Mouse (Mus musculus): ENCODE results near the gene Nos1ap. TPM values are rescaled to one million over a fixed set of nuclear protein-coding genes. Genes with fewer than 3 reads are reported as not detected.

Gene Nos1ap
- polyA plus RNA-seq, 1 experiment from 2014 or later = 14.2 TPM

- Histone ChIP-seq H3K36me3 (no peaks in the 10 kb centered on the region; the same call in 1 of the 2 replicates), H3K4me1 (replicated peaks) (no peaks in the 10 kb centered on the region), H3K27ac (no peak overlapping the region), H3K4me3 (no peak overlapping the region), H3K27me3 (ENCODE audit: insufficient read depth, poor library complexity, severe bottlenecking) (no peaks in the 10 kb centered on the region), H3K9me3 (no peaks in the 10 kb centered on the region)
- 93% methylated on average over 1 of the region's 1 CpGs for WGBS
- no peak for DNase-seq (ENCODE audit: low spot score)
Measured at GRCm38 (mm10) chr1:170324312-170324711, 265.3 kb downstream of the Nos1ap start.

DNA sequence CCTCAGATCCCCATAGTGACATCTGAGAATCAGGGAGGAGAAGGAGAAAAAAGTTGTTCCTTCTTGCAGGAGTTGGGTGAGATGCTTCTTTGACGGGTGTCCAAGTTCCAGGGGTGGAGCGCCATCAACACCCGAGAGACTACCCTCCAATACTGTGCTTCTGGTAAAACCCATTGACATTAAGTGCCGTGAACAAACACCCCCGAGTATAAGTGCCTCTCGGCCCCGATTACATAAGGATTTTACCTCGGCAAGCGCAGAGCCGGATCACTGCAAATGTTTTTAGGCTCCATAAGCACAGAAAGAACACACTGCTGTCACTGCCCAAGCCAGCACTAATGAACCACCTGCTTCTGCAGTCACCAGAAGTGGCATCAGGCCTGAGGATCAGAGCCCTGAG lies 266.7 kb downstream of the Nos1ap start:
- H3K27me3 ChIP-seq (ENCODE audit: insufficient read depth, poor library complexity, severe bottlenecking) = no peaks in the 10 kb centered on the region
- no peak overlapping the region for H3K4me3 ChIP-seq
- WGBS = 93% methylated on average over 10 of the region's 10 CpGs
- H3K4me1 ChIP-seq (replicated peaks) = no peaks in the 10 kb centered on the region
- no peak for DNase-seq (ENCODE audit: low spot score)
- H3K27ac ChIP-seq = no peak overlapping the region
- no peaks in the 10 kb centered on the region for H3K9me3 ChIP-seq
- H3K36me3 ChIP-seq = 0 out of 2 replicates have a peak, but pooled peaks cover 5% of the 10 kb centered on the region

GRCm38 (mm10) chr1:170322046-170322445 lies 267.6 kb downstream of the Nos1ap start:
- no peak for DNase-seq (ENCODE audit: low spot score)
- H3K36me3 ChIP-seq = 0 out of 2 replicates have a peak, but pooled peaks cover 5% of the 10 kb centered on the region
- WGBS = 92% methylated on average over 2 of the region's 2 CpGs
- no peaks in the 10 kb centered on the region for H3K9me3 ChIP-seq
- no peaks in the 10 kb centered on the region for H3K27me3 ChIP-seq (ENCODE audit: insufficient read depth, poor library complexity, severe bottlenecking)
- H3K4me3 ChIP-seq = no peak overlapping the region
- H3K27ac ChIP-seq = no peak overlapping the region
- no peaks in the 10 kb centered on the region for H3K4me1 ChIP-seq (replicated peaks)

DNA sequence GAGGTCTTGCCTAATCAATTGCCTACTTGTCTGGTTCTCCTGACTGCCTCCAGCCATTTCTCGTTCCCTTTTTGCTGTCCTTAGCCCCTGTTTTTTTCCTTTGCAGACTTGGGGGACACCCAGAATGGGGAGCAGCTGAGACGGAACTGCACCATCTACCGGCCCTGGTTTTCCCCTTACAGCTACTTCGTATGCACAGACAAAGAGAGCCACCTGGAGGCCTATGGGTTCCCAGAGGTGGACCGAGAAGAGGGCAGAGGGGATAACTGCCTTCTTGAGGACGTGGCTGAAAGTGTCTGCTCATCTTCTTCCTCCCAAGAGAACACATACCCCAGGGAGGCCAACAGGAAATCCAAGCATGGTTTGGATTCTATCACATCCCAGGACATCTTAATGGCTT lies 278.2 kb downstream of the Nos1ap start:
- H3K27me3 ChIP-seq (ENCODE audit: insufficient read depth, poor library complexity, severe bottlenecking) = no peaks in the 10 kb centered on the region
- no peaks in the 10 kb centered on the region for H3K9me3 ChIP-seq
- H3K27ac ChIP-seq = no peak overlapping the region
- no peaks in the 10 kb centered on the region for H3K36me3 ChIP-seq
- WGBS = 77% methylated on average over 6 of the region's 6 CpGs
- peaks cover 4% of the 10 kb centered on the region; the same call in 1 of the 2 replicates for H3K4me1 ChIP-seq (replicated peaks)
- DNase-seq (ENCODE audit: low spot score) = no peak
- no peak overlapping the region for H3K4me3 ChIP-seq

GRCm38 (mm10) chr1:170308503-170308902 lies 281.2 kb downstream of the Nos1ap start, which contains the start of gene Spata46:
TSS of gene Spata46 (plus strand) at chr1:170308803.
- 94% methylated on average over 4 of the region's 4 CpGs for WGBS
- no peaks in the 10 kb centered on the region for H3K9me3 ChIP-seq
- no peak for DNase-seq (ENCODE audit: low spot score)

GRCm38 (mm10) chr1:170306232-170306631 lies 283.4 kb downstream of the Nos1ap start, which contains the start of gene Gm7694:
TSS of gene Gm7694 (minus strand) at chr1:170306332.
- WGBS = 95% methylated on average over 4 of the region's 4 CpGs
- Histone ChIP-seq H3K27ac (no peak within 1 kb of the TSS), H3K4me1 (replicated peaks) (peaks cover 15% of the 10 kb centered on the region), H3K27me3 (ENCODE audit: insufficient read depth, poor library complexity, severe bottlenecking) (no peaks in the 10 kb centered on the region), H3K36me3 (no peaks in the 10 kb centered on the region), H3K9me3 (no peaks in the 10 kb centered on the region), H3K4me3 (no peak within 1 kb of the TSS)
- DNase-seq (ENCODE audit: low spot score) = no peak

More at GRCm38 (mm10) chr1:170308503-170308902, 281.2 kb downstream of the Nos1ap start, which contains the start of gene Spata46:
- H3K27me3 ChIP-seq (ENCODE audit: insufficient read depth, poor library complexity, severe bottlenecking) = no peaks in the 10 kb centered on the region
- no peak within 1 kb of the TSS for H3K4me3 ChIP-seq
- H3K36me3 ChIP-seq = no peaks in the 10 kb centered on the region
- no peak within 1 kb of the TSS for H3K27ac ChIP-seq
- peaks cover 6% of the 10 kb centered on the region; the same call in 1 of the 2 replicates for H3K4me1 ChIP-seq (replicated peaks)

GRCm38 (mm10) chr1:170305002-170305401 lies 284.7 kb downstream of the Nos1ap start:
- H3K4me1 ChIP-seq (replicated peaks) = peaks cover 15% of the 10 kb centered on the region
- H3K36me3 ChIP-seq = no peaks in the 10 kb centered on the region
- no peak overlapping the region for H3K27ac ChIP-seq
- no peaks in the 10 kb centered on the region for H3K9me3 ChIP-seq
- DNase-seq (ENCODE audit: low spot score) = no peak
- WGBS = 92% methylated on average over 10 of the region's 10 CpGs
- H3K4me3 ChIP-seq = no peak overlapping the region
- H3K27me3 ChIP-seq (ENCODE audit: insufficient read depth, poor library complexity, severe bottlenecking) = no peaks in the 10 kb centered on the region

DNA sequence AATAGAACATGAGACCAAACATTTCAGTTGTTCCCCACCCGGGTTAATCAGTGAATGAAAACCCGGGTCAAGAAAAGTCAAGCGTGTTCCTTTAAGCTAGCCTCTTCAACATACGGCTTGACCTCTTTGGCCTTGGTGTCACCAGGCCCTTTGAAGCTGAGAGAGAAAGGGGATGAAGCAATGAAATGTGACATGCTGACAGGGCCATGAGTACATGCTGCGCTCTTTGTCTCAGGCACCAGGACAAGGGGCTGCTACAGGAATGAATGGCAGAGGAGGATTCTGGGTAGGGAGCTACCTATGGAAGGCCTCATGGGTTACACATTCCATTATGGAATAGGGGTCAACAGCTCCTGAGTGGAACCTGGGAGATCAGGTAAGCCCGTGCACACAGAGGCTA lies 286.6 kb downstream of the Nos1ap start:
- DNase-seq (ENCODE audit: low spot score) = peak; percentile 56
- H3K27me3 ChIP-seq (ENCODE audit: insufficient read depth, poor library complexity, severe bottlenecking) = no peaks in the 10 kb centered on the region
- peaks cover 18% of the 10 kb centered on the region for H3K4me1 ChIP-seq (replicated peaks)
- H3K36me3 ChIP-seq = no peaks in the 10 kb centered on the region
- 28% methylated on average over 6 of the region's 6 CpGs for WGBS
- peak overlapping the region; percentile 29; the same call in 1 of the 2 replicates for H3K27ac ChIP-seq
- H3K4me3 ChIP-seq = no peak overlapping the region
- no peaks in the 10 kb centered on the region for H3K9me3 ChIP-seq

GRCm38 (mm10) chr1:170302456-170302855 lies 287.2 kb downstream of the Nos1ap start:
- Histone ChIP-seq H3K9me3 (no peaks in the 10 kb centered on the region), H3K4me1 (replicated peaks) (peaks cover 18% of the 10 kb centered on the region), H3K36me3 (no peaks in the 10 kb centered on the region), H3K4me3 (no peak overlapping the region), H3K27ac (peak overlapping the region; percentile 40; the same call in 1 of the 2 replicates), H3K27me3 (ENCODE audit: insufficient read depth, poor library complexity, severe bottlenecking) (no peaks in the 10 kb centered on the region)
- no peak for DNase-seq (ENCODE audit: low spot score)
- 59% methylated on average over 6 of the region's 6 CpGs for WGBS

- H3K27me3 ChIP-seq (ENCODE audit: insufficient read depth, poor library complexity, severe bottlenecking) = no peaks in the 10 kb centered on the region
- 93% methylated on average over 9 of the region's 9 CpGs for WGBS
- peaks cover 18% of the 10 kb centered on the region for H3K4me1 ChIP-seq (replicated peaks)
- H3K4me3 ChIP-seq = no peak overlapping the region
- no peak for DNase-seq (ENCODE audit: low spot score)
- H3K9me3 ChIP-seq = no peaks in the 10 kb centered on the region
- no peaks in the 10 kb centered on the region for H3K36me3 ChIP-seq
- H3K27ac ChIP-seq = no peak overlapping the region
Measured at GRCm38 (mm10) chr1:170301686-170302085, 288.0 kb downstream of the Nos1ap start.

DNA sequence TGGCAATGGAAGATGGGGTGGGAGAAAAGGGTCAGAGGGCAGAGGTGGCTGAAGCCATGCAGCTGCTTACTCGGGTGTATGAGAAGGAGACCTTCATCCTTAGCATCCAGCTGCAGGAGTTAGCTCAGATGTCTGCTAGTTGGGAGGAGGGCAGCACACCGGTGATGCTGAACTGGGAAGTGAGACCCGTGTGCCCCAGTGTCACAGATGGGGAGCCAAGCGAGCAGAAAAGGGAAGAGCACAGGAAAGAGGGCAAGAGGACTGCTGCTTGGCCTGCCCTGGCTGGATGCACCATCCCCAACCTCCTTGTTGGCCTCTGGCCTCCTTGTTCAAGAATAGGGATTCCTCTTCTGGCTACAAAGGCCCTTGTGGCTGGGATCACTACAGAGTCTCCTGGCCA lies 290.2 kb downstream of the Nos1ap start:
- Histone ChIP-seq H3K9me3 (no peaks in the 10 kb centered on the region), H3K27ac (no peak overlapping the region), H3K36me3 (no peaks in the 10 kb centered on the region), H3K4me3 (no peak overlapping the region), H3K27me3 (ENCODE audit: insufficient read depth, poor library complexity, severe bottlenecking) (no peaks in the 10 kb centered on the region), H3K4me1 (replicated peaks) (peaks cover 25% of the 10 kb centered on the region)
- DNase-seq (ENCODE audit: low spot score) = no peak
- 74% methylated on average over 4 of the region's 4 CpGs for WGBS

- DNase-seq (ENCODE audit: low spot score) = no peak
Measured at GRCm38 (mm10) chr1:170294786-170295570, 294.7 kb downstream of the Nos1ap start.

DNA sequence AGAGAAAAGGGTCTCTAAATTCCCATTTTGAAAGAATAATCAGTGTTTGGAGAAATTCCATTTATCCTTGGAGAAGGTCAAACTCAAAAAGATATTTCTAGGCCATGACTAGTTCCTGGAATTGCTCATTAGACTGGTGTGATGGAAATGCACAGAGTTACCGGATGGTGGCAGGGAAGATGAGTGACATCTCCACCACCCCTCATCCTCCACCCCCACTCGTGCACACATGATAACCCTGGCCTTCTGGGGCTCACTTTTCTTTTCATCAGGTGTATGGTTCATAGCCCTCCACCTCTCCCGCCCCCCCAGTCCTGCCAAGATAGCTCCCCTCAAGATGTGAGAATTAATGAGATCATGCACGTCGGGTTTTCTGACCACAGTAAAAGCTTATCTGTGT lies 296.4 kb downstream of the Nos1ap start:
- no peaks in the 10 kb centered on the region for H3K9me3 ChIP-seq
- 85% methylated on average over 5 of the region's 5 CpGs for WGBS
- no peak overlapping the region for H3K27ac ChIP-seq
- no peak overlapping the region for H3K4me3 ChIP-seq
- H3K36me3 ChIP-seq = no peaks in the 10 kb centered on the region
- peaks cover 7% of the 10 kb centered on the region; the same call in 1 of the 2 replicates for H3K4me1 ChIP-seq (replicated peaks)
- no peaks in the 10 kb centered on the region for H3K27me3 ChIP-seq (ENCODE audit: insufficient read depth, poor library complexity, severe bottlenecking)
- no peak for DNase-seq (ENCODE audit: low spot score)

More at GRCm38 (mm10) chr1:170294786-170295570, 294.7 kb downstream of the Nos1ap start:
- Histone ChIP-seq H3K27me3 (ENCODE audit: insufficient read depth, poor library complexity, severe bottlenecking) (no peaks in the 10 kb centered on the region), H3K9me3 (no peaks in the 10 kb centered on the region), H3K36me3 (no peaks in the 10 kb centered on the region), H3K27ac (peak overlapping the region; percentile 50), H3K4me3 (no peak overlapping the region), H3K4me1 (replicated peaks) (peaks cover 10% of the 10 kb centered on the region; the same call in 1 of the 2 replicates)
- 76% methylated on average over 15 of the region's 15 CpGs for whole genome bisulfite sequencing

Measured in hindbrain, embryonic 10.5 days (tissue).